In the genomic region with DNA sequence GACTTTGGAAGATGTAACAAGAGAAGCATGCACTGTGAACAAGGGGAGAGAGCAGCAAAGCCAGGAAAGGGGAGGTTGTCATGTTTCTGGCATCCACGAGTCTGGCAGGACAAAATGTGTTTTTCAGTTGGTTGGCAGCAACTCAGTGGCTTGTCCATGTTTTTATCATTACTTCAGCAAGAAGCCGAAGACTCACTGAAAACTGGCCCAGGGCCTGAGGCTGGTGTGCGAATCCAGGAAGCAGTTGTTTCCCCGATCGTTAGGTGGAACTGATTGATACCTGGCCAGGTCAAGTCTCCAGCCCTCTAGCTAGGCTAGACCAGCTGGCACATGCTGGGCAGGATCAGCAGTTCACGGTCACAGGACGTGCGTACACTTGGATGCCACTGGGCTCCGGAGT, we compare ENCODE assay signal across 14 mouse cellular contexts.
DNase-seq lines count a peak whose midpoint lies in the region; ATAC-seq and TF ChIP-seq lines count a peak whose summit lies in the region.
"Had no signal": no experiment of that assay in that cellular context is flagged by ENCODE, and none has a peak within 500 bp of the region (broad histone marks: within the 10 kb centered on the region; RNA-seq: fewer than 3 reads in every experiment).

No protein-coding gene starts in this region.

- no peaks in the 10 kb centered on the region for H3K79me2 ChIP-seq in liver, adult 2 months (ENCODE audit: control insufficient read depth, insufficient read depth, low read length)

- 57% methylated on average over 9 of the region's 9 CpGs for WGBS in liver, adult 2 months
- 91% methylated on average over 9 of the region's 9 CpGs for WGBS in liver, postnatal 0 days (ENCODE audit: insufficient replicate concordance)

- H3K27ac ChIP-seq in liver, adult 2 months (replicated peaks; ENCODE audit: insufficient read depth, low read depth, low read length) = no peak overlapping the region
- H3K27ac ChIP-seq in liver, postnatal 0 days (ENCODE audit: low read depth) = no peak overlapping the region
- H3K27ac ChIP-seq: limb, embryonic 13.5 days; neural tube, embryonic 13.5 days had no signal

- peak; percentile 84 for DNase-seq in liver, adult 2 months (ENCODE audit: extremely low read depth, low read depth, low spot score)
- no peak for DNase-seq in liver, postnatal 0 days
- peak; percentile 15 for DNase-seq in brain, embryonic 14.5 days (ENCODE audit: low read depth)
- peak; percentile 83 for DNase-seq in gastrocnemius, postnatal 25 days
- peak; percentile 59 for DNase-seq in lung, postnatal 25 days (ENCODE audit: low spot score)
- DNase-seq in left cerebral cortex, adult 11 months (ENCODE audit: low spot score) = no peak
- DNase-seq in layer of hippocampus, adult 18-20 months (ENCODE audit: low spot score in 2 of 2) = no peak
- DNase-seq in frontal cortex, postnatal 25 days (ENCODE audit: low spot score in 2 of 2) = no peak
- DNase-seq: kidney, postnatal 25 days; midbrain, embryonic 14.5 days; right cerebral cortex, postnatal 14 days had no signal

- H3K4me2 ChIP-seq in liver, postnatal 0 days (ENCODE audit: low read depth, low read length) = no peak overlapping the region
- H3K4me2 ChIP-seq: limb, embryonic 13.5 days; neural tube, embryonic 13.5 days had no signal

- no peak overlapping the region for H3K4me3 ChIP-seq in liver, adult 2 months (ENCODE audit: insufficient read depth, low read depth, low read length)
- H3K4me3 ChIP-seq in liver, postnatal 0 days (ENCODE audit: low read depth, low read length) = no peak overlapping the region
- H3K4me3 ChIP-seq: erythroblast, embryonic 14.5 days; limb, embryonic 13.5 days; neural tube, embryonic 13.5 days had no signal

- H3K9ac ChIP-seq in liver, adult 2 months (ENCODE audit: low read depth, low read length) = no peak overlapping the region
- no peak overlapping the region for H3K9ac ChIP-seq in liver, postnatal 0 days (replicated peaks)
- H3K9ac ChIP-seq: limb, embryonic 13.5 days; neural tube, embryonic 13.5 days had no signal

- no peak for TF ChIP-seq POLR2A in liver, adult 2 months (IDR thresholded peaks at IDR 0.05; ENCODE audit: extremely low read depth, insufficient read depth, low read length)
- no peak for TF ChIP-seq POLR2A in brain, embryonic 14.5 days (IDR thresholded peaks at IDR 0.05; ENCODE audit: borderline replicate concordance, extremely low read depth, insufficient read depth, insufficient read length, poor library complexity, severe bottlenecking)

- no peak for TF ChIP-seq CTCF in liver, adult 2 months (IDR thresholded peaks at IDR 0.05; ENCODE audit: low read depth, low read length)
- TF ChIP-seq CTCF in liver, postnatal 0 days (IDR thresholded peaks at IDR 0.05; ENCODE audit: low read depth) = no peak
- no peak for TF ChIP-seq CTCF in brain, embryonic 14.5 days (IDR thresholded peaks at IDR 0.05; ENCODE audit: borderline replicate concordance, extremely low read depth, insufficient read depth, insufficient read length)

- H3K27me3 ChIP-seq in liver, adult 2 months (ENCODE audit: control insufficient read depth, insufficient read depth, low read length) = no peaks in the 10 kb centered on the region
- H3K27me3 ChIP-seq in liver, postnatal 0 days (ENCODE audit: insufficient read depth, low read length) = no peaks in the 10 kb centered on the region
- H3K27me3 ChIP-seq: limb, embryonic 13.5 days; neural tube, embryonic 13.5 days had no signal

- no peak for ATAC-seq in liver, postnatal 0 days

- H3K36me3 ChIP-seq in liver, adult 2 months (ENCODE audit: control insufficient read depth, insufficient read depth, low read length) = no peaks in the 10 kb centered on the region
- no peaks in the 10 kb centered on the region for H3K36me3 ChIP-seq in liver, postnatal 0 days (replicated peaks; ENCODE audit: insufficient read depth, low read length)

- peaks cover 5% of the 10 kb centered on the region for H3K4me1 ChIP-seq in liver, adult 2 months (ENCODE audit: control insufficient read depth, insufficient read depth, low read length)
- H3K4me1 ChIP-seq in liver, postnatal 0 days (ENCODE audit: insufficient read depth) = no peaks in the 10 kb centered on the region

- no peaks in the 10 kb centered on the region for H3K9me3 ChIP-seq in liver, postnatal 0 days (ENCODE audit: low read length)
- H3K9me3 ChIP-seq: limb, embryonic 13.5 days; neural tube, embryonic 13.5 days had no signal

- TF ChIP-seq EP300 in liver, postnatal 0 days (IDR thresholded peaks at IDR 0.05; ENCODE audit: low read depth) = no peak

Comparison
In these comparisons a context has a peak if more than half of its experiments do, and no peak if none do; other contexts are left out.
1. DNase-seq: peak in liver, adult 2 months (single experiment), brain, embryonic 14.5 days (single experiment), gastrocnemius, postnatal 25 days (single experiment) and lung, postnatal 25 days (single experiment); none in liver, postnatal 0 days (single experiment), left cerebral cortex, adult 11 months (single experiment), layer of hippocampus, adult 18-20 months (0 of 2) and frontal cortex, postnatal 25 days (0 of 2).